Mouse (Mus musculus) E14TG2a.4 (cell line): ENCODE data around the gene Tmbim1.

Experiments
- CTCF ChIP-seq: conservative IDR thresholded peaks from 2 replicates; pipeline ENCODE4 v1.5.1; 2014; ENCODE audit warnings: low read length
- NANOG ChIP-seq: IDR thresholded peaks from 2 replicates; pipeline ENCODE4 v1.6.1; 2014; ENCODE audit warnings: borderline replicate concordance, low read length, mixed read lengths
- POU5F1 ChIP-seq: IDR thresholded peaks from 2 replicates; pipeline ENCODE4 v1.6.1; 2014; ENCODE audit warnings: low read length, borderline replicate concordance

- TF ChIP-seq CTCF (no peak), NANOG (no peak), POU5F1 (no peak)
Observed at GRCm38 (mm10) chr1:74296477-74296876, 8.9 kb downstream of the Tmbim1 start.
